7 mouse cellular contexts compared by ENCODE assay signal in genomic region chr11:66982794-66983193, GRCm38 (mm10). TPM values are rescaled to one million over a fixed set of nuclear protein-coding genes. Genes with fewer than 3 reads are reported as not detected.
DNase-seq lines count a peak whose midpoint lies in the region; ATAC-seq lines count a peak whose summit lies in the region.

No protein-coding gene starts in this region.

- peaks cover 6% of the 10 kb centered on the region; the same call in 1 of the 2 replicates for H3K27me3 ChIP-seq in midbrain, embryonic 12.5 days
- H3K27me3 ChIP-seq in midbrain, embryonic 15.5 days (replicated peaks): no peaks in the 10 kb centered on the region
- no peaks in the 10 kb centered on the region for H3K27me3 ChIP-seq in kidney, embryonic 14.5 days (ENCODE audit: control insufficient read depth, insufficient read depth, low read length)
- no peaks in the 10 kb centered on the region for H3K27me3 ChIP-seq in midbrain, embryonic 14.5 days (ENCODE audit: control insufficient read depth, insufficient read depth, low read length)

- DNase-seq in adrenal gland, adult 2 months: peak; percentile 22
- DNase-seq in gastrocnemius, postnatal 10 days: peak; percentile 51
- DNase-seq in midbrain, embryonic 14.5 days: peak; percentile 45
- no peak for DNase-seq in frontal cortex, postnatal 36 days (ENCODE audit: low spot score in 2 of 2)

- ATAC-seq in midbrain, embryonic 12.5 days (ENCODE audit: low FRiP score, low read depth): peak; percentile 50; the same call in 1 of the 2 replicates
- no peak for ATAC-seq in midbrain, embryonic 15.5 days (replicated peaks)
- peak; percentile 53; the same call in 1 of the 2 replicates for ATAC-seq in kidney, embryonic 14.5 days (ENCODE audit: low FRiP score, low TSS enrichment)
- no peak for ATAC-seq in midbrain, embryonic 14.5 days (ENCODE audit: low FRiP score, low TSS enrichment)

- H3K4me2 ChIP-seq in midbrain, embryonic 12.5 days (replicated peaks): no peak overlapping the region
- H3K4me2 ChIP-seq in midbrain, embryonic 15.5 days: no peak overlapping the region
- no peak overlapping the region for H3K4me2 ChIP-seq in kidney, embryonic 14.5 days (replicated peaks; ENCODE audit: low read depth, low read length)
- no peak overlapping the region for H3K4me2 ChIP-seq in midbrain, embryonic 14.5 days (ENCODE audit: low read length)

- peaks cover 18% of the 10 kb centered on the region for H3K4me1 ChIP-seq in midbrain, embryonic 12.5 days
- peaks cover 22% of the 10 kb centered on the region for H3K4me1 ChIP-seq in midbrain, embryonic 15.5 days
- peaks cover 10% of the 10 kb centered on the region for H3K4me1 ChIP-seq in kidney, embryonic 14.5 days (ENCODE audit: control insufficient read depth, insufficient read depth, low read length)
- peaks cover 14% of the 10 kb centered on the region; the same call in 1 of the 2 replicates for H3K4me1 ChIP-seq in midbrain, embryonic 14.5 days (ENCODE audit: control insufficient read depth, insufficient read depth, low read length)

- no peaks in the 10 kb centered on the region for H3K36me3 ChIP-seq in midbrain, embryonic 12.5 days
- no peaks in the 10 kb centered on the region for H3K36me3 ChIP-seq in midbrain, embryonic 15.5 days (replicated peaks)
- no peaks in the 10 kb centered on the region for H3K36me3 ChIP-seq in kidney, embryonic 14.5 days (ENCODE audit: control insufficient read depth, insufficient read depth, low read length)
- H3K36me3 ChIP-seq in midbrain, embryonic 14.5 days (ENCODE audit: control insufficient read depth, insufficient read depth, low read length): no peaks in the 10 kb centered on the region

- 31% methylated on average over 6 of the region's 6 CpGs for WGBS in midbrain, embryonic 12.5 days
- WGBS in midbrain, embryonic 15.5 days: 40% methylated on average over 6 of the region's 6 CpGs
- 30% methylated on average over 6 of the region's 6 CpGs for WGBS in kidney, embryonic 14.5 days
- WGBS in midbrain, embryonic 14.5 days: 33% methylated on average over 6 of the region's 6 CpGs

- H3K9me3 ChIP-seq in midbrain, embryonic 12.5 days: no peaks in the 10 kb centered on the region
- no peaks in the 10 kb centered on the region for H3K9me3 ChIP-seq in midbrain, embryonic 15.5 days
- no peaks in the 10 kb centered on the region for H3K9me3 ChIP-seq in kidney, embryonic 14.5 days (ENCODE audit: control insufficient read depth, low read length)
- H3K9me3 ChIP-seq in midbrain, embryonic 14.5 days (ENCODE audit: control insufficient read depth, low read length): no peaks in the 10 kb centered on the region

- H3K27ac ChIP-seq in midbrain, embryonic 12.5 days (replicated peaks): no peak overlapping the region
- H3K27ac ChIP-seq in midbrain, embryonic 15.5 days: no peak overlapping the region
- H3K27ac ChIP-seq in kidney, embryonic 14.5 days (ENCODE audit: low read depth, low read length): peak overlapping the region; percentile 17; the same call in 1 of the 2 replicates
- H3K27ac ChIP-seq in midbrain, embryonic 14.5 days (replicated peaks; ENCODE audit: low read depth, low read length): no peak overlapping the region

- no peak overlapping the region for H3K9ac ChIP-seq in midbrain, embryonic 12.5 days (replicated peaks)
- H3K9ac ChIP-seq in midbrain, embryonic 15.5 days: no peak overlapping the region
- H3K9ac ChIP-seq in kidney, embryonic 14.5 days (ENCODE audit: low read depth, low read length): no peak overlapping the region
- H3K9ac ChIP-seq in midbrain, embryonic 14.5 days (replicated peaks; ENCODE audit: low read length): no peak overlapping the region

- H3K4me3 ChIP-seq in midbrain, embryonic 12.5 days: no peak overlapping the region
- no peak overlapping the region for H3K4me3 ChIP-seq in midbrain, embryonic 15.5 days
- no peak overlapping the region for H3K4me3 ChIP-seq in kidney, embryonic 14.5 days (ENCODE audit: low read length)
- H3K4me3 ChIP-seq in midbrain, embryonic 14.5 days (replicated peaks; ENCODE audit: low read depth, low read length): no peak overlapping the region

RNA-seq across cellular contexts. Expression of gene Tmem238l, which starts 26.4 kb away (rescaled TPM):
- not detected in 2 replicates for polyA plus RNA-seq in midbrain, embryonic 12.5 days (2016; fragmentation: Nextera tagmentation; extraction: Ambion mirVana)
- polyA plus RNA-seq in midbrain, embryonic 15.5 days (2015; fragmentation: Nextera tagmentation; extraction: Ambion mirVana): not detected in 2 replicates
- total RNA-seq in adrenal gland, adult 2 months (2021): not detected
- polyA plus RNA-seq in adrenal gland, adult 2 months (2012; rRNA removed): not detected in 2 replicates
- not detected for total RNA-seq in gastrocnemius, postnatal 10 days (2021)
- not detected in 2 replicates for polyA plus RNA-seq in kidney, embryonic 14.5 days (2014; fragmentation: Nextera tagmentation; extraction: Ambion mirVana)
- not detected in 2 replicates for polyA plus RNA-seq in midbrain, embryonic 14.5 days (2014; fragmentation: Nextera tagmentation; extraction: Ambion mirVana)

RNA-seq across cellular contexts. Expression of gene Tmem220, which starts 42.2 kb away (rescaled TPM):
- 1.2 and 1.3 TPM in 2 replicates for polyA plus RNA-seq in midbrain, embryonic 12.5 days (2016; fragmentation: Nextera tagmentation; extraction: Ambion mirVana)
- polyA plus RNA-seq in midbrain, embryonic 15.5 days (2015; fragmentation: Nextera tagmentation; extraction: Ambion mirVana): 0.54 and 0.59 TPM in 2 replicates
- total RNA-seq in adrenal gland, adult 2 months (2021): 1 to 10 TPM; 6.8 to 8.6 TPM
- 2.6 TPM in 2 replicates for polyA plus RNA-seq in adrenal gland, adult 2 months (2012; rRNA removed)
- 1 to 10 TPM; 1.3 to 1.6 TPM for total RNA-seq in gastrocnemius, postnatal 10 days (2021)
- 1.7 TPM in 2 replicates for polyA plus RNA-seq in kidney, embryonic 14.5 days (2014; fragmentation: Nextera tagmentation; extraction: Ambion mirVana)
- polyA plus RNA-seq in midbrain, embryonic 14.5 days (2014; fragmentation: Nextera tagmentation; extraction: Ambion mirVana): 0.30 and 0.50 TPM in 2 replicates

Comparison
In these comparisons a context has a peak if more than half of its experiments do, and no peak if none do; other contexts are left out.
1. ATAC-seq: peak in midbrain, embryonic 12.5 days (single experiment) and kidney, embryonic 14.5 days (single experiment); none in midbrain, embryonic 15.5 days (single experiment) and midbrain, embryonic 14.5 days (single experiment).
2. DNase-seq: peak in adrenal gland, adult 2 months (single experiment), gastrocnemius, postnatal 10 days (single experiment) and midbrain, embryonic 14.5 days (single experiment); none in frontal cortex, postnatal 36 days (0 of 2).